Mouse (Mus musculus) intestine, embryonic 14.5 days (tissue): ENCODE measurements around the gene Nsf. TPM values are rescaled to one million over a fixed set of nuclear protein-coding genes. Genes with fewer than 3 reads are reported as not detected.
"Not testable (repeated sequence)": the region's sequence is repeated elsewhere in the genome, so short reads cannot be mapped to it uniquely, and the experiment has no call there.

Experiments used
- ATAC-seq: fragments of 200-750 bp; cut with Nextera tagmentation; replicated peaks from 2 replicates; pipeline ENCODE4 v1.8.0; 2017; ENCODE audit warnings: low read depth, moderate number of reproducible peaks, moderate TSS enrichment, moderate library complexity; ENCODE audit not compliant: low FRiP score, low TSS enrichment
- DNase-seq: peaks from one replicate; pipeline ENCODE4 v3.0.0-alpha.2; 2018; ENCODE audit warnings: low spot score
- H3K27ac ChIP-seq: fragments of 300-500 bp; sonication (generic); 2 replicates; pipeline ENCODE4 v1.5.1; 2014; ENCODE audit warnings: low read depth, mild to moderate bottlenecking, control low read depth
- H3K27me3 ChIP-seq: fragments of 300-500 bp; sonication (generic); replicated peaks from 2 replicates; pipeline ENCODE4 v1.6.1; 2014; ENCODE audit warnings: low read length, control low read depth; ENCODE audit not compliant: control insufficient read depth, insufficient read depth
- H3K36me3 ChIP-seq: fragments of 300-500 bp; sonication (generic); 2 replicates; pipeline ENCODE4 v1.6.1; 2014; ENCODE audit warnings: low read length, control low read depth; ENCODE audit not compliant: control insufficient read depth, insufficient read depth
- H3K4me1 ChIP-seq: fragments of 300-500 bp; sonication (generic); replicated peaks from 2 replicates; pipeline ENCODE4 v1.6.1; 2014; ENCODE audit warnings: low read length, control low read depth, mixed read lengths; ENCODE audit not compliant: control insufficient read depth, insufficient read depth
- H3K4me2 ChIP-seq: fragments of 300-500 bp; sonication (generic); 2 replicates; pipeline ENCODE4 v1.6.1; 2014; ENCODE audit warnings: low read length
- H3K4me3 ChIP-seq: fragments of 300-500 bp; sonication (generic); 2 replicates; pipeline ENCODE4 v1.5.1; 2014; ENCODE audit warnings: low read depth, low read length, control low read depth, mixed read lengths
- H3K9ac ChIP-seq: fragments of 300-500 bp; sonication (generic); 2 replicates; pipeline ENCODE4 v1.6.1; 2014; ENCODE audit warnings: mild to moderate bottlenecking, low read length
- H3K9me3 ChIP-seq: fragments of 300-500 bp; sonication (generic); 2 replicates; pipeline ENCODE4 v1.6.1; 2016; ENCODE audit warnings: low read length, control low read depth; ENCODE audit not compliant: control insufficient read depth
- WGBS: fragments of 180-500 bp; shearing (Covaris S2); extraction: QIAGEN DNeasy Blood & Tissue Kit; methylation state at CpG from one replicate; pipeline ENCODE4 v1.1.7; 2014; 5-methylcytosine and 5-hydroxymethylcytosine counted together
- polyA plus RNA-seq: library from polyadenylated mRNA; unstranded; fragments of >200 nt; fragmentation: Nextera tagmentation; extraction: Ambion mirVana; gene quantifications from 2 replicates; pipeline ENCODE4 v1.2.1, GENCODE M21; 2014

Nsf gene
- 40.8 and 46.6 TPM in 2 replicates for polyA plus RNA-seq

DNA sequence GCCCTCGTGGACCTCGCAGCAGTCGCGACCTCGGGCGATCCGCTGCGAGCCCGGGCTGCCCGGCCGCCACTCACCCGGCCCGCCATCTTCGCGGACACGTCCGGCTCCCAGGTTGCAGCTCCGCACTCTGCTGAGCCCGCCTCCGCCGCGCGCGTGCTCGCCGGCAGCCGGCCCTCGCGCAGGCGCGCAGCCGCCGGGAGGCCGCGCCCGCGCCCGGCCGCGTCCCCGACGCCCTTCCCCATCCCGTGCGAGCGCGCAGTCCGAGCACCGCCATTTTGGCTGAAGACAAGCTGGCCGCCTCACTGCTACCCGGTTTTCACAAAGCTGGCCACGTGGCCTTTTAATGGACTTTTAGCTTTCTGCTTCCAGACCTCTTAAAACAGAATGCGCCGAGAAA, at the start of gene Nsf:
Gene Nsf, minus strand, starts transcription at position 161 of the 397 bp plus-strand sequence.
- peak; percentile 89 for DNase-seq
- peak within 1 kb of the TSS; percentile 77 for H3K4me2 ChIP-seq
- H3K27ac ChIP-seq = 0 out of 2 replicates have a peak within 1 kb of the TSS, but pooled peaks have one; percentile 43
- H3K9ac ChIP-seq = peak within 1 kb of the TSS; percentile 86
- no peaks in the 10 kb centered on the region for H3K9me3 ChIP-seq
- H3K4me3 ChIP-seq = peak within 1 kb of the TSS; percentile 83
- H3K36me3 ChIP-seq = no peaks in the 10 kb centered on the region
- 0 out of 2 replicates have a peak, but pooled peaks cover 4% of the 10 kb centered on the region for H3K4me1 ChIP-seq
- under 1% methylated on average over 53 of the region's 53 CpGs for WGBS
- peak; percentile 94 for ATAC-seq
- no peaks in the 10 kb centered on the region for H3K27me3 ChIP-seq

DNA sequence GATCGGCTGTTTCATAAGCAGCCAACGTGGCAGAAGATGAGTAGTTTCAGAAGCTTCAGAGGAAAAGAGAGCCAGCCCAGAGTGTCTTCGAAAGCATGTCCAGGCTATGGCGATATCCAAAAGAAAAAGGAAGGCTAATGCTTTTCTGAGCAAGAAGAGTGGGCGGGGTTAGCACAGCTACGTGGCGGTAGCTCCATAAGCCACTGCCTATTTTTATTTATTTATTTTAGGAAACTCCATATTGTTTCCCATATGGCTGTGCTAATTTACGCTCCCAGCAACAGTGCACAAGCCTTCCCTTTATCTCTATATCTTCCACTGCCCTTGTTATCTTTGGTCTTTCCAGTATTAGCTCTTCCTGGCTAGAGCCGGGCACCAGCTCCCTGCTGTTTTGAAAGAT, 49.5 kb upstream of the Nsf start:
- Histone ChIP-seq H3K4me1 (no peaks in the 10 kb centered on the region), H3K4me3 (no peak overlapping the region), H3K4me2 (no peak overlapping the region), H3K9ac (no peak overlapping the region), H3K27ac (no peak overlapping the region), H3K9me3 (no peaks in the 10 kb centered on the region), H3K27me3 (no peaks in the 10 kb centered on the region), H3K36me3 (no peaks in the 10 kb centered on the region)
- 72% methylated on average over 9 of the region's 9 CpGs for WGBS
- ATAC-seq (no peak), DNase-seq (no peak)

DNA sequence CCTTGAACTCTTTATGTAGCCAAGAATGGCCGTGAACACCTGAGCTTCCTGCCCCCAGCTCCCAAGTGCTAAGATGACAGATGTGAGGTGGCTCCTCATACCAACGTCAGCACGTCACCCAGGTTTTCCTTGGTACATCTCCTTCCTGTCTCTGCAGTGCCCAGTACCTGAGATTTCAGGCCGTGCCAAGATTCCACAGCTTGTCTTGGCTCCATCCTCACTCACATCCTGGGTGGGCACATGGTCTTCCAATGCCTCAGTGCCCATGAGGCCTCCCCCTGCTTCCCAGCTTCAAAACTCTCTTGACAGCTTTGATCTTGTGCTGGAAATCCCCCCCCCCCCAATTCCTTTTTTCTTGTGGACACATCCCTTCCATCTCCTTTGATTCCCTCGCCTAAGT, 48.3 kb upstream of the Nsf start:
- H3K9ac ChIP-seq = no peak overlapping the region
- no peaks in the 10 kb centered on the region for H3K4me1 ChIP-seq
- H3K27me3 ChIP-seq = no peaks in the 10 kb centered on the region
- no peak overlapping the region for H3K4me2 ChIP-seq
- ATAC-seq (no peak), DNase-seq (no peak)
- no peaks in the 10 kb centered on the region for H3K36me3 ChIP-seq
- H3K27ac ChIP-seq = no peak overlapping the region
- no peaks in the 10 kb centered on the region for H3K9me3 ChIP-seq
- WGBS = 79% methylated on average over 5 of the region's 5 CpGs
- no peak overlapping the region for H3K4me3 ChIP-seq

DNA sequence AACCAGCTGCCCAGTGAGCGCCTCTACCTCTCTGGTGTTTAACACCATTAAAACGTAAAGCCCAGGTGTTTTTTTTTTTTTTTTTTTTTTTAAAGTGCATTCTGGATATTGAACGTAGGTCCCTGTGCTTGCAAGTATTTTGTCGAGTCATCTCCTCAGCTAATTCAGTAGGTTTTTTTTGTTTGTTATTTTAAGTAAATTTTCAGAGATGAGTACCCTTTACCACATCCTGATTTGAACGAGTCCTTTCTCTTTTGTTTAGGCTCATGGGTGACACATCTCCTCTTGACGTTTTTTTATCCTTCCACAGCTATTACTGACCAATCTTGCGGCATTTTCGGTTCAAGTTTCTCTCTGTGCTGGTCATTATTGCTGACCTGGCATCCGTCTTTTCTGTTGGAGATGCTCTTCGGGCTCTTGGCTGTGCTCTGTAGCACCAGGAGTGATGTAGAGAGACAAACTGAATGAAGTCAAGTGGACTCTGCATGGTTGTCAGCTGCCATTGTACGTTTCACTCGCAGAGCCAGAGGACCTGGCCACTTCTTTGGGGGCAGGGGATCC, 47.6 kb upstream of the Nsf start:
- Histone ChIP-seq H3K36me3 (no peaks in the 10 kb centered on the region), H3K27me3 (no peaks in the 10 kb centered on the region), H3K27ac (no peak overlapping the region), H3K9me3 (no peaks in the 10 kb centered on the region), H3K4me1 (no peaks in the 10 kb centered on the region), H3K4me3 (no peak overlapping the region), H3K9ac (no peak overlapping the region), H3K4me2 (no peak overlapping the region)
- ATAC-seq = no peak
- WGBS = 74% methylated on average over 12 of the region's 12 CpGs
- no peak for DNase-seq

DNA sequence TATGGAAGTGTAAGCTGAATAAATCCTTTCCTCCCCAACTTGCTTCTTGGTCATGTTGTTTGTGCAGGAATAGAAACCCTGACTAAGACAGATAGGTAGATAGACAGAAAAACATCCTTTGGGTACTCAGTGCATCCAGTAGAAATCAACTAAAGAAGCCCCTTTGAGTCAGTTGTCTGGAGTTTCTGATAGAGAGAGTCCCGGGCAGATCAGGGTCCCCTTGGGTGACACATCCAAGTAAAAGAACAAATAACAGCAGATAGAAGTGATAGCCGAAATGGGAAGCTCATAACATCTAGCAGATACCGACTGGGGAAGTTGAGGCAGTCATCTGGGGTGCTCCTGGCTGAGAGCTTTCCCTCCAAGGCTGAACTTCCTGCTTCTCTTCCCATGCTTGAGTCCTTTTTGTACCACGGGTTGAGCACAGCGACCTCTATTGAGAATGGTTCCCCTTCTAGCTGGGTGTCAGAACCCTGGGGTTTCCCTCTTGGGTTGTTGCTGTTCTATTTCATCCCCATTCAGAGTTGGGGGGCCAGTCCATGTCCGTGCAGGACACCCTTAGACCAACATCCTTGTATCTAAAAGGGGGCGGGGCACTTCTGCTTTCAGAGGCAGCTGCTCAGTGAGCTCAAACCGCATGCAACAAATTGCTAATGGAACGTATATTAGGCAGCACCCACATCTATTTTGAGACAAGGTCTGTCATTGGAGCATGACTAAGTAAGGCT, 47.0 kb upstream of the Nsf start:
- H3K36me3 ChIP-seq = no peaks in the 10 kb centered on the region
- no peak for ATAC-seq
- H3K9me3 ChIP-seq = no peaks in the 10 kb centered on the region
- no peak for DNase-seq
- no peak overlapping the region for H3K4me2 ChIP-seq
- H3K9ac ChIP-seq = no peak overlapping the region
- H3K4me1 ChIP-seq = no peaks in the 10 kb centered on the region
- no peaks in the 10 kb centered on the region for H3K27me3 ChIP-seq
- WGBS = 68% methylated on average over 9 of the region's 9 CpGs
- no peak overlapping the region for H3K4me3 ChIP-seq
- H3K27ac ChIP-seq = no peak overlapping the region

DNA sequence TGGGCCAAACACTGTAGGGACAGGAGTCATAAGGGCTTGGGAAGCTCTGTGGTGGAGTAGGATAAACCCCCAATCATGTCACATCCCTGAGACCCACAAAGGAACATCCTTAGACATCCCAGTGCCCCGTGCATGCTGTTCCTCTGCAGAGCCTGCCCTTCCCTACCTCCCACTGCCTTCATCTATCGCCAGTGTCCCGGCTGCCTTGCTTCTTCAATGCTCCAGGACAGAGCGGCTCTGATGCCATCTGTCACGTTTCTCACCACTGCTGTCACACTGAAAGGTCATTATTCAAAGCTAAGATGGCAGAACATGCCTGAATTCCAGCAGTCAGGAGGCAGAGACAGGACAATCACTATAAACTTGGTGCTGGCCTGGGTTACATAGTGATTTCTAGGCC, 44.9 kb upstream of the Nsf start:
- Histone ChIP-seq H3K27ac (no peak overlapping the region), H3K36me3 (no peaks in the 10 kb centered on the region), H3K4me3 (no peak overlapping the region), H3K4me2 (no peak overlapping the region), H3K27me3 (no peaks in the 10 kb centered on the region), H3K4me1 (no peaks in the 10 kb centered on the region), H3K9me3 (no peaks in the 10 kb centered on the region), H3K9ac (no peak overlapping the region)
- WGBS = 70% methylated on average over 5 of the region's 5 CpGs
- DNase-seq = no peak
- ATAC-seq = no peak

DNA sequence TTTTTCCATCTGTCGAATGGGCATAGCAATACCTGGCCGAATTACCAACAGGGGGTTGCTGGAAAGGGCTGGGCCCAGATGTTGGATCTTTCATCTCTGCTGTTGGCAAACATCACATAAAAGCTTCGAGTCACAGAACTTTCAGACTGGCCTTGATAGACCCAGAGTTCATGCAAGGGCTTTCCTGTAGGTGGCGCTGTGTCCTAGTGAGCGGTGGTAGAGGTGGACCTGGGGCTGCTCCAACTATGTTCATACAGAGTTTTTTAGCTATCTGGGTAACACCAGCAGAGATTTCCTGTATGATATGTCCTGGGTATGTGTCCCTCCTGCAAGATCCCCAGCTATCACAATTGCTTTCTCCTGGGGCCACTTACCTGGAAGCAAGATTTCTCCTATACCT, 43.5 kb upstream of the Nsf start:
- no peaks in the 10 kb centered on the region for H3K36me3 ChIP-seq
- no peak overlapping the region for H3K9ac ChIP-seq
- no peak overlapping the region for H3K4me2 ChIP-seq
- H3K4me3 ChIP-seq = no peak overlapping the region
- no peaks in the 10 kb centered on the region for H3K27me3 ChIP-seq
- ATAC-seq (no peak), DNase-seq (peak; percentile 76)
- no peaks in the 10 kb centered on the region for H3K4me1 ChIP-seq
- WGBS = 17% methylated on average over 5 of the region's 5 CpGs
- no peak overlapping the region for H3K27ac ChIP-seq
- H3K9me3 ChIP-seq = no peaks in the 10 kb centered on the region

DNA sequence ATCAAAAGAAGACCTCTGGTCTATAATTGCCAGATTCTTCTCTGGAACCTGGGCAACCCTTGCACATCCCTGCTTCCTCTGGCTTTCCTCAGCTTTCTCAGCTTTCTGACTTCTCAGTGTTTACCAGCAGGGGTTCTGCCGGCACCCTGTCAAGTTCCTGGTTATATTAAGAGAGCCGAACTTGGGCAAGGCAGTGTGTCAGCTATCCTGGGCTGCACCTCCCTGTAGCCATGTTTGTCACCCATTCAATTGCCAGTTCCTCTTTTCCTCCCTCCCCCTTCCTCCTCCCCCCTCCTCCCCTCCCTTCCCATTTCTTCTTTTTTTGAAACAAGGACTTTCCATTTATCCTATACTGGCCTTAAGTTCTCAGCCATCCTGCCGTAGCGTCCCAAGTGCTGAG, 38.8 kb upstream of the Nsf start:
- no peak for ATAC-seq
- H3K27me3 ChIP-seq = no peaks in the 10 kb centered on the region
- H3K9ac ChIP-seq = no peak overlapping the region

DNA sequence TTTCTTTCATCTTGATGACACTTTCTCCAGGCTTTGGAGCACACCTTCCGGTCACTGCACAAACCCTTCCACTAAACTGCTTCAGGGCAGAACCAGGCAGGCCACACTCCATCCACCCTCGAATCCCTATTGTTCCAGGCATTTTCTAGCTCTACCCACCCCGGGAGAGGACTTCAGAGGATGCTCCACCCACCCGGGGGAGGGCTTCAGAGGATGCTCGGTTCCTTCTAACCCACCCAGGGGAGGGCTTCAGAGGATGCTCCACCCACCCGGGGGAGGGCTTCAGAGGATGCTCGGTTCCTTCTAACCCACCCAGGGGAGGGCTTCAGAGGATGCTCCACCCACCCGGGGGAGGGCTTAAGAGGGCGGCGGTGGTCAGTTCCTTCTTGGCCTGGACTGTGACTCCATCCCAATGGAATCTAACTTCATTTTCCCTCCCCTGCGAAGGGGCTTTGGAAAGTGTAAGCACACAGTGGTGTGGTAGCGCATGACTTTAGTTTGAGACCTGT, 36.2 kb upstream of the Nsf start:
- H3K4me2 ChIP-seq, H3K27ac ChIP-seq, H3K9ac ChIP-seq, H3K9me3 ChIP-seq, DNase-seq, H3K27me3 ChIP-seq, H3K4me1 ChIP-seq, H3K4me3 ChIP-seq, H3K36me3 ChIP-seq: not testable (repeated sequence)
- 15% methylated on average over 12 of the region's 12 CpGs for WGBS
- peak; percentile 36; the same call in 1 of the 2 replicates for ATAC-seq

More for the DNA sequence above, 38.8 kb upstream of the Nsf start:
- WGBS = 65% methylated on average over 4 of the region's 4 CpGs
- Histone ChIP-seq H3K4me3 (no peak overlapping the region), H3K4me1 (no peaks in the 10 kb centered on the region), H3K4me2 (no peak overlapping the region), H3K36me3 (no peaks in the 10 kb centered on the region), H3K9me3 (no peaks in the 10 kb centered on the region), H3K27ac (no peak overlapping the region)
- no peak for DNase-seq
